Mouse (Mus musculus) bone marrow, adult 2 months (tissue): ENCODE measurements around the gene Creb5. TPM values are rescaled to one million over a fixed set of nuclear protein-coding genes. Genes with fewer than 3 reads are reported as not detected.

Source experiments
- H3K27ac ChIP-seq: fragments of 200-500 bp; 2 replicates; pipeline ENCODE4 v1.5.1; 2012; ENCODE audit warnings: low read depth, mild to moderate bottlenecking, control low read depth, inconsistent platforms, low read length; ENCODE audit not compliant: control insufficient read depth, poor library complexity, insufficient read depth
- H3K4me1 ChIP-seq: fragments of 200-500 bp; 2 replicates; pipeline ENCODE4 v1.6.1; 2011; ENCODE audit warnings: low read length; ENCODE audit not compliant: control insufficient read depth, insufficient read depth
- H3K4me3 ChIP-seq: fragments of 200-500 bp; replicated peaks from 2 replicates; pipeline ENCODE3; 2011; ENCODE audit warnings: mild to moderate bottlenecking, low read depth, low read length, control low read depth; ENCODE audit not compliant: control insufficient read depth
- CTCF ChIP-seq: fragments of 200-500 bp; IDR thresholded peaks from 2 replicates; pipeline ENCODE4 v1.5.1; 2011; ENCODE audit warnings: low read length, control low read depth; ENCODE audit not compliant: control insufficient read depth, insufficient read depth
- POLR2A ChIP-seq: fragments of 200-500 bp; IDR thresholded peaks from 2 replicates; pipeline ENCODE4 v1.6.1; 2011; ENCODE audit warnings: low read depth, mild to moderate bottlenecking, control low read depth, low read length, borderline replicate concordance; ENCODE audit not compliant: control insufficient read depth
- WGBS: fragments of 180-500 bp; shearing (Covaris S2); methylation state at CpG from one replicate; pipeline ENCODE4 v1.1.7; 2018; 5-methylcytosine and 5-hydroxymethylcytosine counted together
- polyA plus RNA-seq: library from polyadenylated mRNA; stranded (reverse); fragments of >200 nt; gene quantifications from 2 replicates; pipeline ENCODE4 v1.2.4, GENCODE M21; 2011; ENCODE audit warnings: low replicate concordance; ENCODE audit not compliant: missing spikeins, insufficient read depth, insufficient read length

Gene Creb5
- polyA plus RNA-seq, 1 experiment, result 4.0 TPM

- Histone ChIP-seq H3K4me1 (no peaks in the 10 kb centered on the region), H3K27ac (no peak overlapping the region), H3K4me3 (no peak overlapping the region)
- TF ChIP-seq CTCF, result no peak
- TF ChIP-seq POLR2A, result no peak
- WGBS, result 73% methylated on average over 9 of the region's 9 CpGs
Observed at GRCm38 (mm10) chr6:53615440-53616211, 328.6 kb downstream of the Creb5 start.

- Histone ChIP-seq H3K4me3 (no peak overlapping the region), H3K4me1 (no peaks in the 10 kb centered on the region), H3K27ac (no peak overlapping the region)
- no peak for TF ChIP-seq CTCF
- no peak for TF ChIP-seq POLR2A
- 88% methylated on average over 8 of the region's 8 CpGs for WGBS
Observed at GRCm38 (mm10) chr6:53618164-53618563, 331.1 kb downstream of the Creb5 start.

- 61% methylated on average over 1 of the region's 1 CpGs for WGBS
- Histone ChIP-seq H3K4me1 (no peaks in the 10 kb centered on the region), H3K4me3 (no peak overlapping the region), H3K27ac (no peak overlapping the region)
- TF ChIP-seq CTCF, result no peak
- TF ChIP-seq POLR2A, result no peak
Observed at GRCm38 (mm10) chr6:53619676-53620075, 332.6 kb downstream of the Creb5 start.

GRCm38 (mm10) chr6:53621295-53621694 is 334.2 kb downstream of the Creb5 start:
- WGBS, result 81% methylated on average over 5 of the region's 5 CpGs
- no peak for TF ChIP-seq CTCF
- TF ChIP-seq POLR2A, result no peak
- no peak overlapping the region for H3K27ac ChIP-seq
- no peaks in the 10 kb centered on the region for H3K4me1 ChIP-seq
- H3K4me3 ChIP-seq, result no peak overlapping the region

- Histone ChIP-seq H3K4me1 (no peaks in the 10 kb centered on the region), H3K4me3 (no peak overlapping the region), H3K27ac (no peak overlapping the region)
- WGBS, result 83% methylated on average over 15 of the region's 15 CpGs
- TF ChIP-seq POLR2A, result no peak
- TF ChIP-seq CTCF, result no peak
Observed at GRCm38 (mm10) chr6:53624455-53625276, 337.6 kb downstream of the Creb5 start.

- no peak overlapping the region for H3K27ac ChIP-seq
- WGBS, result 81% methylated on average over 5 of the region's 5 CpGs
- TF ChIP-seq POLR2A, result no peak
- no peak for TF ChIP-seq CTCF
- no peak overlapping the region for H3K4me3 ChIP-seq
- H3K4me1 ChIP-seq, result no peaks in the 10 kb centered on the region
Observed at GRCm38 (mm10) chr6:53626044-53626443, 339.0 kb downstream of the Creb5 start.

- H3K4me1 ChIP-seq, result no peaks in the 10 kb centered on the region
- H3K4me3 ChIP-seq, result no peak overlapping the region
- H3K27ac ChIP-seq, result no peak overlapping the region
- no peak for TF ChIP-seq CTCF
- no peak for TF ChIP-seq POLR2A
Observed at GRCm38 (mm10) chr6:53628714-53629113, 341.6 kb downstream of the Creb5 start.

GRCm38 (mm10) chr6:53635453-53635852 is 348.4 kb downstream of the Creb5 start:
- H3K27ac ChIP-seq, result no peak overlapping the region
- H3K4me3 ChIP-seq, result no peak overlapping the region
- H3K4me1 ChIP-seq, result no peaks in the 10 kb centered on the region
- 78% methylated on average over 7 of the region's 7 CpGs for WGBS
- TF ChIP-seq CTCF (no peak), POLR2A (no peak)
